Mouse (Mus musculus) G1E-ER4 (cell line): ENCODE results near the gene Wars. TPM values are rescaled to one million over a fixed set of nuclear protein-coding genes. Genes with fewer than 3 reads are reported as not detected.

Experiments
- GATA1 ChIP-seq: IDR thresholded peaks from one replicate; pipeline ENCODE4 v1.8.0; 2012; ENCODE audit warnings: low read length, inconsistent platforms
- polyA plus RNA-seq: library from polyadenylated mRNA; stranded (reverse); fragments of >175 nt; gene quantifications from 2 replicates; pipeline ENCODE4 v1.2.3, GENCODE M21; 2012

Gene Wars
- 38.6 and 104 TPM in 2 replicates for polyA plus RNA-seq

DNA sequence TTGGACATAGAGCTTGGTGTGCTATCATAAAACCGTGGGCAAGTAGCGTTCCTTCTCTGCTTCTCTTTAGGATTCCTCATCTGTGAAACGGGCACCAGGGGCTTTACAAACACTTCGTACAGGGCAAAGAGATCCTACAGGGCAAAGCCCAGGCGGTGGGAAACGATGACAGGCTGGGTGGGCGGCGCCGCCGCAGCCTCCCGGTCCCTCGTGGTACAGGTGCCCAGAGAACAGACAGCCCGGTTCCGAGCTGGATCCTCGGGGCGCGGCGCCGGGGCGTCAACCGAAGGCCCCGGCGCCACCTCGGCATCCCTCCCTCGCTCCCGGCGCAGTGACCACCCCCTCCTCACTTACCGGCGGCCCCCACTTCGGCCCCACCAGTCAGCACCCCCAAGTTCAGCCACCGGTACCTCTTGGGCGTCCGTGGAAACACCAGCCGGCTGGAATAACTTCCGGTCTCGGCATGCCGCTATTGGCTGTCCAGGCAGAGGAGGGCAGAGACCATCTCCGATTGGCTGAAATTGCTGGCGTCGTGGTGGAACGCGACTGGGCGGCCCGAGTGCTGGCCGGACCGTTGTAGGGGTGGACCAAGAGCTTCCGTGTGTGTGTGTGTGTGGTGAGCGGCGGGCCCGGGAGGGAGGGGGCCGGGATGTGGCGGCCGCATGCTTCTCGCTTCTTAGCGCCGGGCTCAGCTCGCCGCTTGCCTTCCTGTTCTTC is at the start of gene Wars:
Gene Wars, minus strand, starts transcription at position 460 of the 717 bp plus-strand sequence.
- no peak for TF ChIP-seq GATA1

DNA sequence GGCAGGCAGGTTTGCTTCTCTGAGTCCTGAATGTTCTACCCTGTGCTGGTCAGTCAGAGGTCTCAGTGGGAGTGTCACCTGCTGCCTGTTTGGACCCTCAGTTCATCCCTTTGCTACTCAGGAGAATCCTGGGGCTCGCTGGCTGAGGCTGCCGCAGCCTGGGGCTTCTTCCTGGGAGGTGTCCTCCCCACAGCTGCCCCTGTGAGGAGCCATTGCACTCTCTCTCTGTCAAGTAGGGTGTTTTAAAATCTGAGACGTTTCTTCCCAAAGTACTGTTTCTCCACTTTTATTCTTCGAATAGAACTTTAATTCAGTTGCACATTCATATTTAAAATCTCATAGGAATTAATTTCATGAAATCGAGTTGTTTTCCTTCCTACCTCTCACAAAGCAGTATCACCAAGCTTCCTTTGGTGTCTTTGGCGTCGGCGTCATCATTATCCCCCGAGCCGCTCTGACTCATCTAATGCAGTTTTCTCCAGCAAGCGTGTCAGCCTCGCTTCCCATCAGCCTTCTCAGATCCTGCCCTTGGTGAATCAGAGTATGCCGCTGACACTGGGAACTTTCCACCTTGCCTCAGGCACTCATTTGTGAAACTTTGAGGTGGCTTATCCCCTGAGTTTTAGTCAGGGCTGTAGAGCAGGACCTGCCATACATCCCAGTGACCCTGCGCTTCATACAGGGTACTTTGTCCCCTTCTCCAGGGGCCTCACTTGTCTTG is 48.4 kb upstream of the Wars start:
- TF ChIP-seq GATA1: no peak

DNA sequence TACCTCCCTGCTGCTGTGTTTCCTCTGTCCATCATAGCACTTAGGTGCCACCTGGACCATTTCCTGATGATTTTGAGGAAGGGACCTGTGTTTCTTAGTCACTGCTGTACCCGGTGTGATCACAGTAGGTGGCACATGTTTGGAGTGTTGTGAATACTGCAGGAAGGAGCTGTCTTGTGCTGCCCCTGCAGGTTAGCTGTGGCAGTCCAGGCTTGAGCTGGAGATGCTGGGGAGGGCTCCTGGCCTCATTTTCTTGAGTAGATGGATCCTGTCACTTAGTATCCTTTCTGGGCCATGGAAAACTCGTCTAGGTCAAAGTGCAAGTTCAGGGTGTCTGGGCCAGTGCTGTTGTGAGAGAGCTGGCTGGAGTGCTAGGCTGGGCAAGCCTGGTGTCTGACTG is 47.3 kb upstream of the Wars start:
- no peak for TF ChIP-seq GATA1

DNA sequence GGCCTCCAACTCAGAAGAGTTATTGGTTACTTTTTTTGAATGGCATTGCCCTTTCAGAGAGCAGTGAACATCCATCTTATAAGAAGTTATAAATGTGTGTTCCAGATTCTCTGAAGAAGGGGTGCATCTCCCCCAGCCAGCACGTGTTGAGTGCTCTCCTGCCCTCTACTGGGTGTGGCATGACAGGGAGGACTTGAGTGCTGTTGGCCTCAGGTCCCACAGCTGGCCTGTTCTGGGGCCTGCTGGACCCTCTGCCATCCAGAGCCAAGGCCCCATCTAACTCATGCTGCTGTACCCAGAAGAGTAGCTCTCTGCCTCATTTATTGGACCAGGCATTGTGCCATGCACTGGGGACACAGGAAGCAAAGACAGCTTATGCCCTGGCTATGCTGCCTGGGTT is 46.3 kb upstream of the Wars start:
- no peak for TF ChIP-seq GATA1

DNA sequence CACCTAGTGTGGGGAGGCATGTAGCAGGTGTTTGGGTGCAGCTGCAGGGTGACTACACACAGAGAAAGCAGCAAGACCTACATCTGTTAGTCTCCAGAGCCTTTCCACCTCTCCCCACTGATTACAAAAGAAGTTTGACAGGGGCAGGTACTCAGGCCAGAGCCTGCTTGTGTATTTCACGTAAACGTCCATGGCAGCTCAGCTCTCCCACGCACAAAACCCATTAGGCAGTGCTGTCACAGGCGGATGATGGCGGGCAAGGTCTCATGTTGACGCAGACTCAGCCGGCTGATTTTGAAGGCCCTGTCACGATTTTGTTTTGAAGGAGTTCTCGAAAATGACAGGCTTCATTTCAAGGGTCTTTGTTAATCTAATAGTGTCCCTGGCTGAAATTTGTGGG is 45.3 kb upstream of the Wars start:
- no peak for TF ChIP-seq GATA1

DNA sequence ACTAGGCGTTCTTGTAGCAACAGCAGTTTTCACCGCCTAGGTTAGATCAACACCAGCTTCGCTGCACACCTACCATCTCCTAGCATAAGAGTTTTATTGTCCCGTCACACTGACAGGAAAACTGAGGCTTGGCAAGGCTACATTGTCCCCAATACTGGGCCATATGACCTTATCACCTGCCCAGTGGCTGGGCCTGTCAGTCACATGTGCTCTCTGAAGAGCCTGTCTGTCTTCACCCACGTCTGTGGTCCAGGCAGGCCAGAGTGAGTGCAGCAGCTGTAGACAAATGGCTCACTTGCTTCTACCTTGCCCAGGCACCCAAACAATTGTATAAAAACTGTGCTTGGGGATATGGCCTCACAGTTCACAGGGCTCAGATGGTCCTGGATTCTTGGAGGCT is 44.9 kb upstream of the Wars start:
- no peak for TF ChIP-seq GATA1

DNA sequence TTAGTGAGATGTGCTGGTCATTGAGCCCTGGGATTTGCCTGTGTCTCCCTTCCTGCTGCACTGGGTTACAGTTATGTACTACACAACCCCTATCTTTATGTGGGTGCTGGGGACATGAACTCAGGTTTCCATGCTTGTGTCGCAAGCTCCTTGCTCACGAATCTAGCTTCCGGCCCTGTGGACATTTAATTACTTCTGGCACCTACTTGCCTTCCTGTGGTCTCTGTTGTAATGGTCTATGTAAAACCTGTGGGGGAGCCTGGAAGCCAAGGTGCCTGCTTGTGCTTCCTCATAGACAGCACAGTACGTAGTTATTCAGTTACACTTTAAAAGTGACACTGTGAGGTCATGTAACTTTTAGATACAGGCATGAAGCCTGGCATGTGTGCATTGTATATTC is 43.5 kb upstream of the Wars start:
- TF ChIP-seq GATA1: no peak

DNA sequence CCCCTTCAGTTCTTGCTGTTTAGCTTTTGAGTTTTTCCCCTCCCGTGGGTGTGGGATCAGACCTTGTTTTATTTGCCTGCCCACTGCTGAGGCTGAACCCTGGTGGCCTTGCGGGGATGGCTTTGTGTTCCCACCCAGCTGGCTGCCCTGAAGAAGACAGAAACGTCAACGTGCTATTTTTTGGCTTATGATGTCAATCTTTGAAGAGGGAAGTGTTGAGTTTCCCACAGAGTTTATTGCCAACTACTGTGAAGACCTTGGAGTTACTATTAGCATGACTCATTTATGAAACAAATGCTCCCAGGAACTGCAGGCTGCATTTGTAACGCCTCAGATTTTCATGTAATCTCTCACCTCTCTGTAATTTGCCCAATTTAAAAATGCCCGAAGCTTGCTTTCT is 42.9 kb upstream of the Wars start:
- no peak for TF ChIP-seq GATA1

DNA sequence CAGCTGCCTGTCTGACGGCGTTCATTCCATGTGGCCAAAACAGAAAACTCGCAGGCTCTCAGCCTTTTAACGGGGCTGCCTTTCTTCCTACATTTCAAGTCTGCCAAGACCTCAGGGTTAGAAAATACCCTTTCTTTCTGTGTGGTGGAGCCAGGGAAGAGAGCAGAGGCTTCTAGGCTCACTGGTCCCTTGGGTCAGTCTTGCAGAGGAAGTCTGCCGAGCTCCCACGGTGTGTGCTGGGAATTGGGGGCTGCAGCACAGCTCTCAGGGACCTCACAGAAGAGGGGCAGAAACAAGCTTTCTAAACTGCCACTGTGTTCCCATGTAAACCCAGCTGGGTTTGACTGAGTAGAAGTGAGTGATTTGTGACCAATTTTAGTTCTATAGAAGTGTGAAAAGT is 40.3 kb upstream of the Wars start:
- no peak for TF ChIP-seq GATA1

DNA sequence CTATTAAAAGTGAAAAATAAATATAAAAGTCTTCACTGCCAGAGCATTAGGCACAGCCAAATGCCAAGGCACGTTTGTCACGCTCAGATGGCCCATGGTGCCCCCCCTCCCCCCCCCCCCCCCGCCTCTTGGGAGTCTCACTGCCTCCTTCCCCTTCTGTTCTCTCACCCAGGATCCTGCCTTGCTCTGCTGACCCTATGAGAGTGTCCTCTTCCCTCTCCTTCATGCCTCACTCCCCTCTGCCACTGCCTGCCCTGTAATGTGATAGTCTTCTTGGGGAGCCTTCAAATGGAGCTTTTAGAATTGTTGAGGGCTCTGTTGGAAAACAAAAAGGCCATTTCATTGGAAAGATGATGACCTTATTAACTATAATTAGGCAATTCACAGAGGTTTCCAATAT is 38.1 kb upstream of the Wars start:
- TF ChIP-seq GATA1: no peak

DNA sequence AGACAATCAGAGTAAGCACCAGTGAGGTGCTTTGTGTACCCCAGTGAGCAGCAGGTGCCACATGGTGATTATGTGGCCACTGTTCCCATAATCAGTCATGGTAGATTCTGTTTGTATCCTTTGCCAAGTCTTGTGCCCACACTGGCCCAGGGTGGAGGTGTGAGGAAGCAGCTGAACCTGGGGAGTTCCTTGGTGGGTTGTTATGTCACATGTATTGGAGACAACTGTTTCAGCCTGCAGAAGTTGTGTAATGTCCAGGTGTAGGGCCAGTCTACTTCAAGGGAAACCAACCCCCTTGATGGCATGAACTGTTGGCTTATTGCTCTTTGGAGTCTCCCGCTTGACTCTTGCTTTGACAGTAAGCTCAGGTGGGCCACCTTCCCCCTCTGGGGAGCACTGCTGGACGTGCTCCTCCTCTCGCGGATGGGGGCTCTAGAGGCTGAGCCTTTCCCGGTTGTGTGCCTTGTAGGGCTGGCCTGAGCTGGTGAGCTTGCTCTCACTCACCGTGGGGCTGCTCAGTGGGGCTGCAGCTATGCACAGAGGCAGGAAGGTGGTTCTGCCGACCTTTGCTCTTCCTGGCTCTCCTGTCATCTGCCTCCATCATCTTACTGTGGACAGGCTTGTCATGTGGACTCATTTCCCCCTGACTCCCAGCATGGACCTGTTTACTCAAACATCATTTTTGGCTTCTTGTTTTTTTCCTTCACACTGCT is 37.5 kb upstream of the Wars start:
- TF ChIP-seq GATA1: no peak

DNA sequence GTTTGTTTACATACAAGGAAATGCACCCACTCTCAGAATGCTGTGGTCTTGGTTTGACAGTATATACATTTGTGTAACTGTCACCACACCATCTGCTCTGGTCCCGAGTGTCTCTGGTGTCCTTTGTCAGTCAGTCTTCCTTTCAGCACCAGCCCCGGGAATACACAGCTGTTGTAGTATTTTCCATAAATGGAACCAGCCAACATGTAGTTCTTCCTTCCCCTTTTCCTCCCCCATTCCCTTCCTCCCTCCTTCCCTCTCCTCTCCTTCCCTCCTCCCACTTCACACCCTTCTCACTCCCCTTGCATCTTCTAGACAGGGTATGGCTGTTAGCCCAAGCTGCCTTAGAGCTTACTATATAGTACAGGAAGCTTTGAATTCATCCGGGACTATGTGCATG is 35.5 kb upstream of the Wars start:
- no peak for TF ChIP-seq GATA1

DNA sequence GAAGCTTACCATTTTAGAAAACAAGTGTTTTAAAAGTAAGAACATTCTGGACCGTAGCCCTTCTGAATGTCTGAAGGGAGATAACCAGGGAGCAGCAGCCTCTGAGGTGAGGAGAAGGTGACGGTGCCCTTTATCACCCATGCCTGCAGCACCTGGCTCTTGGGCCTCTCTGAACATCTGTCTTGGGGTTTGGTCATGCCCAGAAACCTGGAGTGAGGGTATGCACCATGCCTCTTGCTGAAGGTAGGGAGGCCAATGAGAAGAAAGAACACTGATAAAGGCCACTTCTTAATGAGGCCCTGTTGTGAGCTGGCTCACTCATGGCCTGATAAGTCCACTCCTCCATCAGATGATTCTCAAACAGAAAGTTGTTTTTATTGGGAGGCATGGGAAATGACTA is 34.3 kb upstream of the Wars start:
- TF ChIP-seq GATA1: no peak

DNA sequence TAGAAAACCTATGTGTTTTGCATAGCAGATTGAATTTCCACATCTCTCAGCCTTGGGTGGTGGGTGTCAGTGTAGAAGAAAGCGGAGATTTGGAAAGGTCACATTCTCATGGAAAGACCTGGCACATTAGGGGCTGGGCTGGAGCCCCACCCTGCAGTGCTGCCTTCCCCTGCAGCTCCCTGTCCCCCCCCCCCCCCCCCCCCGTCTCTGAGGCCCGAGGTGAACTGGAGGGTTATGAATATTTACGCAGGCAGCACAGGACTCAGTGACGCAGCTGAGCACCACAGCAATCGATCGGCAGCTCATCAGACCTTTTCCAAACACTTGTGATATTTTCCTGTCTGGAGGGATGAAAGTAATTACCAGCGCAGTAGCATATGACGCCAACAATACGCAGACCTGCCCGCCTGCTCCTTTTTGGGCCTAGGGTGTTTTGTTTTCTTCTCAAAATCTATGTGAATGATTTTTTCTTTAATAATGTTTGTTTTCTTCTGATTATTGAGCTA is 32.7 kb upstream of the Wars start:
- no peak for TF ChIP-seq GATA1

DNA sequence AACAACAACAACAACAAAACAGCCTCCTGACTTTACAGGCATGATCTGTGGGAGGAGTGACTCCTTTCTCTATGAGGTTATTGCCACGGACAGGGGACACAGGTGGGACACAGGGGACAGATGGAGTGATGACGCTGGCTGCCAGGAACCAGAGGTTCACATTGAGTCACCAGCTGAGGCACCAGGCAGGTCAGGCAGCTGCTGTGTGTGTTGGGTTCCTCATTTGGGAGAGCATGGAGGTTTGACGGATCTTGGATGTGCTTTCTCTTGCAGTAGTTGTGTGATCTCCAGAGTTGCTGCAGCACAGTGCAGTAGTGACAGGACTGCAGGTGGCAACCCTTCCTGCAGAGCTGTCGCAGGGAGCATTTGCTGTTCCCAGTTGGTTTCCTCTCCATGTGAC is 24.8 kb upstream of the Wars start:
- TF ChIP-seq GATA1: no peak

DNA sequence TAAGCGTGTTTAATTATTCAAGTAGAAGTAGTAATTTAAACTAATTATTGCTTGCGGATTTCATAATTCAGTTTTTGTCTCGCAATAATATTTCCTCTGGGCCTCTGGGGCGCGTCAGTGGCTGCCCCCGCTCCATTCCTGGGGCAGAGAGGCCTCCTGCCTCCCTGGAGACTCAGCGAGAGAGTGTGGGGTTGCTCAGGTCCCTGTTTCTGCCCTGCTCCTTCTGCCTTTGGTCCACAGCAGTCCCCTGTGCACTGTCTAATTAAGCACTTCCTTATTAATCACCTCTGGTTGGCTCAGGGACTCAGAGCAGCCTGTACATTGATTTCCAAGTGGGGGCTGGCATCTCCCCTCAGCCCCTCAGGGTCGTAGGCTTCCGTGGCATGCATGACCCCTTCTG is 23.5 kb upstream of the Wars start:
- no peak for TF ChIP-seq GATA1

DNA sequence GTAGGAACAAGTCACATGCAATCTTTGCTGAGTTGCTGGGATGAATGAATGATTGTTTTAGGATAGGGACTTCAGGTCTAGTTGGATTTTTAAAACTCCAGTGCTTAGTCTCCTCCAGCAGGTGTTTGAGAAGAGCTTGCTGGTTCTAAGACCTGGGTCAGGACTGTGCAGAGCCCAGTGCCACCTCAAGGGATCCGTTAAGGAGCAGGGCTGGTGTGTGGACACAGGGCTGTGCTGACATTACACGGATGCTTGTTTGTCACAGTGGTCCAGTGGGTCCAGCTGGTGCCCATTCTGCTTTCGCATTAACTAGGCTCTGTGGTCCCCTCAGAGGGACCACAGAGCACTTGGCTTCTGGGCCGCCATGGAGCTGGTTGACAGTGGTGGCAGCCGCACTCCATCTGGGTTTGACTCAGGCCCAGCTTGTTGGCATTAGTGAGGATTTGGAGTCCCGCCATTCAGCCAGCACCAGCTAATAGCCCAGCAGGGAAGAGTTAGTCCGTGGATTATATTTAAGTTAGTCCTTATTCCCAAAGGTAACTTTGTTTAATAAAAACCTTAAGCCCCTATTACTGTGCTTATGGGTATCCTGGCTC is 22.6 kb upstream of the Wars start:
- no peak for TF ChIP-seq GATA1
